Mouse (Mus musculus) adrenal gland, postnatal 25 days (tissue): ENCODE results near the gene Atp8b4. TPM values are rescaled to one million over a fixed set of nuclear protein-coding genes. Genes with fewer than 3 reads are reported as not detected.
"Not testable (repeated sequence)": the region's sequence is repeated elsewhere in the genome, so short reads cannot be mapped to it uniquely, and the experiment has no call there.

Experiments used
- DNase-seq: peaks from one replicate; pipeline ENCODE4 v3.0.0; 2021; ENCODE audit warnings: mixed read lengths
- long read RNA-seq: library from polyadenylated mRNA; stranded (forward); transcript quantifications from one replicate; pipeline ENCODE4 v2.0.0, GENCODE M21; 2021
- total RNA-seq: library from RNA; stranded (reverse); gene quantifications from 2 replicates; pipeline ENCODE4 v1.2.3, GENCODE M21; 2021

The Atp8b4 gene
- total RNA-seq, result 0.82 and 1.00 TPM in 2 replicates
- long read RNA-seq, partial matches to known transcripts, result 1 of 1 reads
- long read RNA-seq, other reads (novel, unspliced or antisense), result 0 of 1 reads

- no peak for DNase-seq
These were observed at the start of gene Atp8b4 for GRCm38 (mm10) chr2:126500521-126500920. Atp8b4 (minus strand) TSS chr2:126500674.

- no peak for DNase-seq
These were observed 49.2 kb upstream of the Atp8b4 start for GRCm38 (mm10) chr2:126549681-126550080.

GRCm38 (mm10) chr2:126546392-126546791, 45.9 kb upstream of the Atp8b4 start:
- no peak for DNase-seq

- DNase-seq, result no peak
These were observed 44.8 kb upstream of the Atp8b4 start for GRCm38 (mm10) chr2:126545297-126545696.

- no peak for DNase-seq
These were observed 41.7 kb upstream of the Atp8b4 start for GRCm38 (mm10) chr2:126542211-126542610.

GRCm38 (mm10) chr2:126540390-126540925, 40.0 kb upstream of the Atp8b4 start:
- DNase-seq, result no peak

GRCm38 (mm10) chr2:126537654-126538053, 37.2 kb upstream of the Atp8b4 start:
- no peak for DNase-seq

- DNase-seq, result no peak
These were observed 30.1 kb upstream of the Atp8b4 start for GRCm38 (mm10) chr2:126530581-126530980.

GRCm38 (mm10) chr2:126527461-126527860, 27.0 kb upstream of the Atp8b4 start:
- DNase-seq, result no peak

- DNase-seq, result no peak
These were observed 23.8 kb upstream of the Atp8b4 start for GRCm38 (mm10) chr2:126524271-126524670.

GRCm38 (mm10) chr2:126523101-126523745, 22.7 kb upstream of the Atp8b4 start:
- DNase-seq, result not testable (repeated sequence)

GRCm38 (mm10) chr2:126522056-126522455, 21.6 kb upstream of the Atp8b4 start:
- DNase-seq, result no peak

GRCm38 (mm10) chr2:126521471-126521870, 21.0 kb upstream of the Atp8b4 start:
- no peak for DNase-seq

GRCm38 (mm10) chr2:126520828-126521227, 20.4 kb upstream of the Atp8b4 start:
- DNase-seq, result no peak

- DNase-seq, result peak; percentile 66
These were observed 19.6 kb upstream of the Atp8b4 start for GRCm38 (mm10) chr2:126519872-126520581.

- DNase-seq, result no peak
These were observed 14.8 kb upstream of the Atp8b4 start for GRCm38 (mm10) chr2:126515069-126515826.

GRCm38 (mm10) chr2:126508228-126508627, 7.8 kb upstream of the Atp8b4 start:
- DNase-seq, result no peak

- DNase-seq, result no peak
These were observed 7.0 kb upstream of the Atp8b4 start for GRCm38 (mm10) chr2:126507477-126507876.

- DNase-seq, result peak; percentile 57
These were observed 4.7 kb upstream of the Atp8b4 start for GRCm38 (mm10) chr2:126505156-126505555.

GRCm38 (mm10) chr2:126499730-126500129, 744 bp downstream of the Atp8b4 start:
- DNase-seq, result no peak

GRCm38 (mm10) chr2:126498761-126499452, 1.6 kb downstream of the Atp8b4 start:
- no peak for DNase-seq

- no peak for DNase-seq
These were observed 3.6 kb downstream of the Atp8b4 start for GRCm38 (mm10) chr2:126496838-126497237.
